Mouse (Mus musculus) hindbrain, embryonic 16.5 days (tissue): ENCODE measurements around the gene Nfix. TPM values are rescaled to one million over a fixed set of nuclear protein-coding genes. Genes with fewer than 3 reads are reported as not detected.
A peak's percentile ranks its signal among the peaks of the same experiment; 100 is the strongest.

Source experiments
- ATAC-seq: fragments of 200-750 bp; cut with Nextera tagmentation; 2 replicates; pipeline ENCODE4 v1.8.0; 2017; ENCODE audit warnings: moderate TSS enrichment, moderate library complexity
- H3K27ac ChIP-seq: fragments of 300-500 bp; sonication (generic); 2 replicates; pipeline ENCODE4 v1.5.1; 2014; ENCODE audit warnings: low read depth, mild to moderate bottlenecking, control low read depth, low read length, moderate library complexity
- H3K27me3 ChIP-seq: fragments of 300-500 bp; sonication (generic); replicated peaks from 2 replicates; pipeline ENCODE4 v1.6.1; 2014; ENCODE audit warnings: low read length; ENCODE audit not compliant: control insufficient read depth, insufficient read depth
- H3K36me3 ChIP-seq: fragments of 300-500 bp; sonication (generic); 2 replicates; pipeline ENCODE4 v1.6.1; 2014; ENCODE audit warnings: mild to moderate bottlenecking, low read length, moderate library complexity, mixed read lengths; ENCODE audit not compliant: control insufficient read depth, insufficient read depth
- H3K4me1 ChIP-seq: fragments of 300-500 bp; sonication (generic); 2 replicates; pipeline ENCODE4 v1.6.1; 2014; ENCODE audit warnings: low read depth, low read length; ENCODE audit not compliant: control insufficient read depth, insufficient read depth
- H3K4me2 ChIP-seq: fragments of 300-500 bp; sonication (generic); 2 replicates; pipeline ENCODE4 v1.6.1; 2014; ENCODE audit warnings: mild to moderate bottlenecking, low read length, control low read depth, moderate library complexity
- H3K4me3 ChIP-seq: fragments of 300-500 bp; sonication (generic); 2 replicates; pipeline ENCODE4 v1.5.1; 2014; ENCODE audit warnings: mild to moderate bottlenecking, low read length, control low read depth, moderate library complexity
- H3K9ac ChIP-seq: fragments of 300-500 bp; sonication (generic); 2 replicates; pipeline ENCODE4 v1.6.1; 2014; ENCODE audit warnings: low read depth, mild to moderate bottlenecking, control low read depth, low read length, moderate library complexity
- H3K9me3 ChIP-seq: fragments of 300-500 bp; sonication (generic); 2 replicates; pipeline ENCODE4 v1.6.1; 2014; ENCODE audit warnings: mild to moderate bottlenecking, low read length, moderate library complexity; ENCODE audit not compliant: control insufficient read depth
- WGBS: fragments of 180-500 bp; shearing (Covaris S2); extraction: QIAGEN DNeasy Blood & Tissue Kit; methylation state at CpG from one replicate; pipeline ENCODE4 v1.1.7; 2014; 5-methylcytosine and 5-hydroxymethylcytosine counted together
- polyA plus RNA-seq: library from polyadenylated mRNA; unstranded; fragments of >200 nt; fragmentation: Nextera tagmentation; extraction: Ambion mirVana; gene quantifications from 2 replicates; pipeline ENCODE4 v1.2.1, GENCODE M21; 2015

The Nfix gene
- polyA plus RNA-seq, 1 experiment from 2014 or later: 109 TPM

- H3K9ac ChIP-seq: peak overlapping the region; percentile 46
- H3K4me3 ChIP-seq: peak overlapping the region; percentile 8
- 7% methylated on average over 43 of the region's 45 CpGs for WGBS
- ATAC-seq: no peak
- H3K27me3 ChIP-seq: peaks cover 20% of the 10 kb centered on the region
- no peaks in the 10 kb centered on the region for H3K36me3 ChIP-seq
- H3K4me1 ChIP-seq: peaks cover 37% of the 10 kb centered on the region
- no peaks in the 10 kb centered on the region for H3K9me3 ChIP-seq
- H3K27ac ChIP-seq: peak overlapping the region; percentile 77
- peak overlapping the region; percentile 39 for H3K4me2 ChIP-seq
These were observed 93.4 kb downstream of the Nfix start for GRCm38 (mm10) chr8:84706610-84707266.

- Histone ChIP-seq H3K4me1 (peaks cover 33% of the 10 kb centered on the region), H3K27ac (no peak overlapping the region), H3K4me2 (peak overlapping the region; percentile 45), H3K27me3 (peaks cover 20% of the 10 kb centered on the region), H3K4me3 (no peak overlapping the region; the same call in 1 of the 2 replicates), H3K9ac (peak overlapping the region; percentile 51), H3K9me3 (no peaks in the 10 kb centered on the region), H3K36me3 (no peaks in the 10 kb centered on the region)
- ATAC-seq: no peak
- 6% methylated on average over 12 of the region's 12 CpGs for WGBS
These were observed 94.2 kb downstream of the Nfix start for GRCm38 (mm10) chr8:84705960-84706359.

- Histone ChIP-seq H3K27me3 (peaks cover 20% of the 10 kb centered on the region), H3K36me3 (no peaks in the 10 kb centered on the region), H3K9ac (peak overlapping the region; percentile 51), H3K9me3 (no peaks in the 10 kb centered on the region), H3K27ac (peak overlapping the region; percentile 69), H3K4me2 (peak overlapping the region; percentile 45), H3K4me3 (peak overlapping the region; percentile 20), H3K4me1 (peaks cover 33% of the 10 kb centered on the region)
- ATAC-seq: no peak
- WGBS: 2% methylated on average over 57 of the region's 61 CpGs
These were observed 95.0 kb downstream of the Nfix start for GRCm38 (mm10) chr8:84704867-84705831.

- Histone ChIP-seq H3K27me3 (peaks cover 20% of the 10 kb centered on the region), H3K36me3 (no peaks in the 10 kb centered on the region)
- no peak for ATAC-seq
These were observed 95.8 kb downstream of the Nfix start for GRCm38 (mm10) chr8:84704356-84704755.

DNA sequence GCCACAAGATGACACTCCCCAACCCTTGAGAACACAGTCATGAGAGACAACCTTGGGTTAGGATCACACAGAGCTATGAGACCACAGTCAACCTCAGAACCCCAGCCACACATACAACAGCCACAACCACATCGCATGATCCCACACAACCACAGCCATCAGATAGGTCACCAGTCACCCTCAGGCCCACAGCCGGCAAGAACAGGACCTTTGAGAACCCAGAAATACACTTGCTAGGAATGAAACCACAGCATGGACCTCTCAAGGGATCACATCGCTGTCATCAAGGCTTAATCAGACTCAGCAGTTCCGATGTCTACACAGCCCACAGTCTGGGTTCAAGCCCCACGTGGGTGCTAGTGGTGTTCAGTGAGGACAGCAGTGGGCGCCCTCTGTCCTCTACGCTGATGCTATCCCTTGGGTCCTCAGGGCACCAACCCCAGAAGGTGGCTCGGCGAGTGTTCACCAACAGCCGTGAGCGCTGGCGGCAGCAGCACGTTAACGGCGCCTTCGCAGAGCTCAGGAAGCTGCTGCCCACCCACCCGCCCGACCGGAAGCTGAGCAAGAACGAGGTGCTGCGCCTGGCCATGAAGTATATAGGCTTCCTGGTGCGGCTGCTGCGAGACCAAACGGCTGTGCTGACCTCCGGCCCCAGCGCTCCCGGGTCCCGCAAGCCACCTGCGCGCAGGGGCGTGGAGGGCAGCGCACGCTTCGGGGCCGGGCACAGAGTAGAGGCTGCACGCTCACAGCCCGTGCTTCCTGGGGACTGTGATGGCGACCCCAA is 96.5 kb downstream of the Nfix start:
- peak overlapping the region; percentile 21; the same call in 1 of the 2 replicates for H3K4me2 ChIP-seq
- H3K27me3 ChIP-seq: peaks cover 20% of the 10 kb centered on the region
- H3K27ac ChIP-seq: peak overlapping the region; percentile 69; the same call in 1 of the 2 replicates
- 0 out of 2 replicates have a peak overlapping the region, but pooled peaks have one; percentile 3 for H3K4me3 ChIP-seq
- peaks cover 24% of the 10 kb centered on the region for H3K4me1 ChIP-seq
- peak overlapping the region; percentile 41 for H3K9ac ChIP-seq
- H3K9me3 ChIP-seq: no peaks in the 10 kb centered on the region
- no peak for ATAC-seq
- H3K36me3 ChIP-seq: no peaks in the 10 kb centered on the region; the same call in 1 of the 2 replicates
- 12% methylated on average over 34 of the region's 38 CpGs for WGBS

More at GRCm38 (mm10) chr8:84704356-84704755, 95.8 kb downstream of the Nfix start:
- Histone ChIP-seq H3K9ac (peak overlapping the region; percentile 41; the same call in 1 of the 2 replicates), H3K9me3 (no peaks in the 10 kb centered on the region), H3K4me2 (peak overlapping the region; percentile 45), H3K27ac (peak overlapping the region; percentile 69), H3K4me3 (no peak overlapping the region), H3K4me1 (peaks cover 28% of the 10 kb centered on the region)
- 4% methylated on average over 16 of the region's 16 CpGs for WGBS

- WGBS: 82% methylated on average over 6 of the region's 6 CpGs
- Histone ChIP-seq H3K9ac (no peak overlapping the region), H3K4me3 (no peak overlapping the region), H3K4me1 (peaks cover 21% of the 10 kb centered on the region), H3K4me2 (peak overlapping the region; percentile 13), H3K27ac (no peak overlapping the region), H3K36me3 (peaks cover 5% of the 10 kb centered on the region; the same call in 1 of the 2 replicates), H3K27me3 (peaks cover 20% of the 10 kb centered on the region), H3K9me3 (no peaks in the 10 kb centered on the region)
- ATAC-seq: no peak
These were observed 97.1 kb downstream of the Nfix start for GRCm38 (mm10) chr8:84702963-84703465.

- no peaks in the 10 kb centered on the region for H3K9me3 ChIP-seq
- peaks cover 9% of the 10 kb centered on the region for H3K36me3 ChIP-seq
- peak overlapping the region; percentile 13 for H3K4me2 ChIP-seq
- no peak overlapping the region for H3K4me3 ChIP-seq
- no peak for ATAC-seq
- no peak overlapping the region for H3K27ac ChIP-seq
- no peak overlapping the region for H3K9ac ChIP-seq
- peaks cover 18% of the 10 kb centered on the region for H3K4me1 ChIP-seq
- peaks cover 19% of the 10 kb centered on the region for H3K27me3 ChIP-seq
- WGBS: 75% methylated on average over 9 of the region's 9 CpGs
These were observed 97.6 kb downstream of the Nfix start for GRCm38 (mm10) chr8:84702561-84702960.
